Mouse (Mus musculus): ENCODE results near the gene Ferd3l. TPM values are rescaled to one million over a fixed set of nuclear protein-coding genes. Genes with fewer than 3 reads are reported as not detected.

Ferd3l gene
- total RNA-seq (2021): not detected
- long read RNA-seq: 0 reads

GRCm38 (mm10) chr12:33928331-33929192, at the start of gene Ferd3l:
TSS of gene Ferd3l (plus strand) at chr12:33928425.
- no peak for DNase-seq (ENCODE audit: low spot score in 2 of 2)

- no peak for DNase-seq (ENCODE audit: low spot score in 2 of 2)
Measured at GRCm38 (mm10) chr12:33893956-33894355, 34.3 kb upstream of the Ferd3l start.

GRCm38 (mm10) chr12:33894621-33895020, 33.6 kb upstream of the Ferd3l start:
- no peak for DNase-seq (ENCODE audit: low spot score in 2 of 2)

GRCm38 (mm10) chr12:33926751-33927150, 1.5 kb upstream of the Ferd3l start:
- no peak for DNase-seq (ENCODE audit: low spot score in 2 of 2)

GRCm38 (mm10) chr12:33927334-33928098, 709 bp upstream of the Ferd3l start:
- DNase-seq (ENCODE audit: low spot score in 2 of 2): no peak

GRCm38 (mm10) chr12:33952843-33953242, 24.6 kb downstream of the Ferd3l start:
- no peak for DNase-seq (ENCODE audit: low spot score in 2 of 2)

- no peak for DNase-seq (ENCODE audit: low spot score in 2 of 2)
Measured at GRCm38 (mm10) chr12:33954931-33955565, 26.8 kb downstream of the Ferd3l start.

GRCm38 (mm10) chr12:33955606-33956295, 27.5 kb downstream of the Ferd3l start:
- DNase-seq (ENCODE audit: low spot score in 2 of 2): peak; percentile 6 to 17

GRCm38 (mm10) chr12:33956576-33957399, 28.6 kb downstream of the Ferd3l start:
- no peak for DNase-seq (ENCODE audit: low spot score in 2 of 2)

GRCm38 (mm10) chr12:33957400-33958240, 29.4 kb downstream of the Ferd3l start, which contains the start of gene Twist1:
TSS of gene Twist1 (plus strand) at chr12:33957671.
- DNase-seq (ENCODE audit: low spot score in 2 of 2): peak; percentile 25 to 26

- DNase-seq (ENCODE audit: low spot score in 2 of 2): peak in 1 of 2 experiments; percentile 11
Measured at GRCm38 (mm10) chr12:33958241-33959194, 30.3 kb downstream of the Ferd3l start.

GRCm38 (mm10) chr12:33959206-33959605, 31.0 kb downstream of the Ferd3l start:
- DNase-seq (ENCODE audit: low spot score in 2 of 2): no peak

- DNase-seq (ENCODE audit: low spot score in 2 of 2): no peak
Measured at GRCm38 (mm10) chr12:33959846-33960245, 31.6 kb downstream of the Ferd3l start.

- no peak for DNase-seq (ENCODE audit: low spot score in 2 of 2)
Measured at GRCm38 (mm10) chr12:33961013-33961412, 32.8 kb downstream of the Ferd3l start.

- peak in 1 of 2 experiments; percentile 11 for DNase-seq (ENCODE audit: low spot score in 2 of 2)
Measured at GRCm38 (mm10) chr12:33962118-33962772, 34.0 kb downstream of the Ferd3l start.

GRCm38 (mm10) chr12:33962773-33963130, 34.5 kb downstream of the Ferd3l start:
- no peak for DNase-seq (ENCODE audit: low spot score in 2 of 2)

- DNase-seq (ENCODE audit: low spot score in 2 of 2): no peak
Measured at GRCm38 (mm10) chr12:33963671-33964369, 35.6 kb downstream of the Ferd3l start.
